In genomic region chr15:103305070-103305678, GRCm38 (mm10) we compare ENCODE assay signal across 8 mouse cellular contexts. TPM values are rescaled to one million over a fixed set of nuclear protein-coding genes. Genes with fewer than 3 reads are reported as not detected.
A peak's percentile ranks its signal among the peaks of the same experiment; 100 is the strongest.
DNase-seq lines count a peak whose midpoint lies in the region; TF ChIP-seq lines count a peak whose summit lies in the region.

No protein-coding gene starts in this region.

- peak; percentile 68; the same call in 1 of the 2 replicates for TF ChIP-seq POLR2A in cortical plate, adult 2 months (IDR thresholded peaks at IDR 0.05; ENCODE audit: extremely low read depth, insufficient read depth, low read length)

- peak overlapping the region; percentile 74 for H3K27ac ChIP-seq in cortical plate, adult 2 months (ENCODE audit: insufficient read depth, low read length)

- DNase-seq in ZHBTc4 (ENCODE audit: low read depth, low spot score) = peak; percentile 99
- DNase-seq in gastrocnemius, adult 8-10 months (ENCODE audit: low spot score in 2 of 2) = peak; percentile 91 to 93
- DNase-seq in hindlimb bud, embryonic 11.5 days (ENCODE audit: extremely low spot score, low read depth, low spot score) = peak; percentile 98
- DNase-seq in left cerebral cortex, adult 8-10 months (ENCODE audit: low spot score in 2 of 2) = peak; percentile 87 to 99
- peak; percentile 98 to 100 for DNase-seq in right cerebral cortex, postnatal 10 days (ENCODE audit: low spot score in 2 of 2)
- DNase-seq in urinary bladder, postnatal 25 days (ENCODE audit: low spot score) = peak; percentile 92

- H3K36me3 ChIP-seq in megakaryocyte, embryonic 14.5 days (replicated peaks; ENCODE audit: low read length) = peaks cover 24% of the 10 kb centered on the region

- no peaks in the 10 kb centered on the region for H3K9me3 ChIP-seq in megakaryocyte, embryonic 14.5 days

- peak overlapping the region; percentile 38 for H3K4me3 ChIP-seq in cortical plate, adult 2 months (ENCODE audit: insufficient read depth, low read length)
- H3K4me3 ChIP-seq in megakaryocyte, embryonic 14.5 days (replicated peaks) = peak overlapping the region; percentile 92

- peaks cover 9% of the 10 kb centered on the region for H3K4me1 ChIP-seq in cortical plate, adult 2 months (ENCODE audit: control insufficient read depth, insufficient read depth, low read length)
- H3K4me1 ChIP-seq in megakaryocyte, embryonic 14.5 days = peaks cover 90% of the 10 kb centered on the region

- H3K27me3 ChIP-seq in megakaryocyte, embryonic 14.5 days (replicated peaks) = peaks cover 33% of the 10 kb centered on the region

- TF ChIP-seq CTCF in cortical plate, adult 2 months (IDR thresholded peaks at IDR 0.05; ENCODE audit: extremely low read depth, insufficient read depth, low read length) = no peak

RNA-seq across cellular contexts. Expression of gene Gpr84, which starts 5.2 kb away (rescaled TPM):
- 0.98 and 1.2 TPM in 2 replicates for polyA plus RNA-seq in cortical plate, adult 2 months (2012; rRNA removed)
- total RNA-seq in gastrocnemius, adult 8-10 months (2022) = not detected
- 1 to 10 TPM in 2 of 4 experiments, under 1 TPM in 2; 0.76 to 6.8 (median 2.8) TPM for total RNA-seq in left cerebral cortex, adult 8-10 months (2022)
- 1.00 and 1.6 TPM in 2 replicates for polyA plus RNA-seq in megakaryocyte, embryonic 14.5 days (2012; ENCODE audit: insufficient read depth, low replicate concordance)

RNA-seq across cellular contexts. Expression of gene Copz1, which starts 32.7 kb away (rescaled TPM):
- 140 and 148 TPM in 2 replicates for polyA plus RNA-seq in cortical plate, adult 2 months (2012; rRNA removed)
- total RNA-seq in gastrocnemius, adult 8-10 months (2022) = 10 to 100 TPM; 34.7 to 39.4 (median 35.6) TPM
- 10 to 100 TPM; 90.9 to 93.2 (median 91.9) TPM for total RNA-seq in left cerebral cortex, adult 8-10 months (2022)
- 33.2 and 56.2 TPM in 2 replicates for polyA plus RNA-seq in megakaryocyte, embryonic 14.5 days (2012; ENCODE audit: insufficient read depth, low replicate concordance)

RNA-seq across cellular contexts. Expression of gene Zfp385a, which starts 34.7 kb away (rescaled TPM):
- 42.3 and 45.2 TPM in 2 replicates for polyA plus RNA-seq in cortical plate, adult 2 months (2012; rRNA removed)
- total RNA-seq in gastrocnemius, adult 8-10 months (2022) = 1 to 10 TPM; 5.7 to 6.4 (median 5.9) TPM
- 10 to 100 TPM; 60.6 to 78.6 (median 69.1) TPM for total RNA-seq in left cerebral cortex, adult 8-10 months (2022)
- 1,319 and 2,156 TPM in 2 replicates for polyA plus RNA-seq in megakaryocyte, embryonic 14.5 days (2012; ENCODE audit: insufficient read depth, low replicate concordance)

RNA-seq across cellular contexts. Expression of gene Nfe2, which starts 47.0 kb away (rescaled TPM):
- 0.11 and 0.21 TPM in 2 replicates for polyA plus RNA-seq in cortical plate, adult 2 months (2012; rRNA removed)
- not detected for total RNA-seq in gastrocnemius, adult 8-10 months (2022)
- not detected for total RNA-seq in left cerebral cortex, adult 8-10 months (2022)
- 321 and 342 TPM in 2 replicates for polyA plus RNA-seq in megakaryocyte, embryonic 14.5 days (2012; ENCODE audit: insufficient read depth, low replicate concordance)

Comparison
In these comparisons a context has a peak if more than half of its experiments do, and no peak if none do; other contexts are left out.
1. Peak in every context shown above with its lines: DNase-seq, H3K4me3 ChIP-seq and H3K27ac ChIP-seq.
2. RNA of gene Zfp385a, which starts 34.7 kb away (total RNA-seq): 60.6 to 78.6 TPM in left cerebral cortex, adult 8-10 months; 5.7 to 6.4 TPM in gastrocnemius, adult 8-10 months; every median in the first group is over 4 times any median in the second.